Mouse (Mus musculus): ENCODE data around the gene Fam240a.
A peak's percentile ranks its signal among the peaks of the same experiment; 100 is the strongest.

DNA sequence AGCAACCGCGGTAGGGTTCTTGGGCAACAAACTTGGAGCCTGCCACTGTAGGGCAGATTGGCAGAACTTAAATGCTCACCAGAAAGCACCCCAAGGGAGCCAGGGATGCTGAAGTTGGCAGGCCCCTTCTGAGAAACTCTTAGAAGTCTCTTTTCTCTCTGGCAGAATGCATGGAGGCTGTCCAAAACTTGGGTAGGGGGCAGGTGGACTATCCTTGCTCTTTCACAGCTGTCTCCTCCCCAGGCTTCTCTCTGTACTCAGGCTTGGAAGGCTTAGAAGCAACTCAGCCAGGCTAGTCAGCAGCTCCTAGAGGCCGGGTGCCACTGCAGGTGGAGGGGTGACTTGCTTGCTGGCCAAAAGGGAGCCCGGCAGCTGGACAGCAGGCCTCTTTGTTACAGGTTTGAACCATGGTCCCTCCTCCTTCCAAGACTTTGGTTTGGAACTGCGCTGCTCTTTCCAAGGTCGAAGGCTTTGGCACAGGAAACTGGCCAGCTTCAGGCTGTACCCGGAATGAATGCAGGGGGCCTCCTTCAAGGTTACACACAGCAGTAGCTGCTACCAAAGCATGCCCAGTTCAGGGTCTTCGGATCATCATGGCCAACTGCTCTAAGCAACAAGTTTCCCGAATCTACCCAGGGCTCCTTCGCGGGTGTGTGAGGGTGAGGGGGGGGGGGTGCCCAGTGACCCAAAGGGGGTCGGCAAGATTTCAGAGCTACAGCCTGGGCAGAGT is 37.3 kb downstream of the Fam240a start, which contains the start of gene Als2cl:
- TF ChIP-seq CTCF (IDR thresholded peaks at IDR 0.05; ENCODE audit: extremely low read depth, insufficient read depth, low read length) (no peak), POLR2A (IDR thresholded peaks at IDR 0.05; ENCODE audit: extremely low read depth, insufficient read depth, low read length) (0 out of 2 replicates have a peak, but pooled peaks have one; percentile 23)
